Mouse (Mus musculus) liver, adult 2 months (tissue): ENCODE measurements around the gene Cacna1s.
A peak's percentile ranks its signal among the peaks of the same experiment; 100 is the strongest.

Experiments used
- CTCF ChIP-seq: fragments of 200-500 bp; IDR thresholded peaks from 2 replicates; pipeline ENCODE4 v1.5.1; 2011; ENCODE audit warnings: low read depth, low read length, control low read depth
- POLR2A ChIP-seq: fragments of 200-500 bp; IDR thresholded peaks from 2 replicates; pipeline ENCODE4 v1.6.1; 2011; ENCODE audit warnings: low read length, control low read depth; ENCODE audit not compliant: insufficient read depth; ENCODE audit errors: extremely low read depth

DNA sequence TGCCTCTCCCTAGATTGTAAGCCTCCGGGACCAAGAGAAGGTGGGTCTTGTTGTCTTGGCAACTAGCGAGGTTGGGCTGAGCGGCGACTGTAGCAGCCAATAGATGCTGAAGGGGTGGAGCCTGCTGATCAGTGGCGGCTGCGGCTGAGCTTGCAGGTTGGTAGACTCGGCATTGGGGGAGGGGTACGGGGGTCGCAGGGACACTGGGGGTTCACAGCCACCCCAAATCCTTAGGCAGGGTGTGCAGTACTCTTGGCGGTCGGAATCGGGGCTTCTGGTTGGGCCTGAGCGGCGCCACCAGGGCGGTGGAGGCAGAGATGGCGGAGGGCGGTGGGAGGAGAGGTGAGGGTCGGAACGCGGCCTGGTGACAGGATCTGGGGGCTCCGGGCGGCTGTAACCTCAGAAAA lies 34.6 kb upstream of the Cacna1s start:
- no peak for TF ChIP-seq CTCF
- TF ChIP-seq POLR2A: peak; percentile 36; the same call in 1 of the 2 replicates
